Mouse (Mus musculus) small intestine, adult 2 months (tissue): ENCODE measurements around the gene Txk.

Experiments
- CTCF ChIP-seq: fragments of 200-500 bp; IDR thresholded peaks from 2 replicates; pipeline ENCODE4 v1.5.1; 2012; ENCODE audit warnings: low read depth, mild to moderate bottlenecking, control low read depth, inconsistent platforms, low read length, moderate library complexity, mixed read lengths; ENCODE audit not compliant: insufficient replicate concordance, insufficient read length; ENCODE audit errors: extremely low read depth
- POLR2A ChIP-seq: fragments of 200-500 bp; IDR thresholded peaks from 2 replicates; pipeline ENCODE4 v1.6.1; 2012; ENCODE audit warnings: low read depth, mild to moderate bottlenecking, control low read depth, inconsistent platforms, low read length, moderate library complexity

DNA sequence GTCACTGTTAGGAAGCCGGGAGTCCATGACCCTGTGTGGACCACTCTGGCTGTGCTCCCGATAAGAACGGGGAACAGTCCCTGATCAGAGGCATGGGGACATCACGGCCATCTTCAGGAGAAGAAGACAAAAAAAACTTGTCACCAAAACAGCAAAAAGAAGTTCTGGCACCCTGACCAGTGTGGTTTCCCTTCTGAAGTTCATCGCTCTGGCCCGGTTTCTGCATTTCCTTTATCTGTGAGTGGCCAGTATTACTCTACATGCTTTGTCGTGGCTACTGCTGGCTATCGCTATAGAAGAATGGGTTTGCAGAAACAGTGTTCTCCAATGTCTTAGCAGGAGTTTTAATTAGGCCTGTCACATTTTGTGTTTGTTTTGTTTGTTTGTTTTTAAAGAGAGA lies 16.1 kb downstream of the Txk start:
- TF ChIP-seq POLR2A (no peak), CTCF (no peak)
